Mouse (Mus musculus): Measurements from ENCODE around the gene Slc31a2. TPM values are rescaled to one million over a fixed set of nuclear protein-coding genes. Genes with fewer than 3 reads are reported as not detected.

The Slc31a2 gene
- total RNA-seq, 2 experiments from 2014 or later: 7.6 to 8.2 TPM

DNA sequence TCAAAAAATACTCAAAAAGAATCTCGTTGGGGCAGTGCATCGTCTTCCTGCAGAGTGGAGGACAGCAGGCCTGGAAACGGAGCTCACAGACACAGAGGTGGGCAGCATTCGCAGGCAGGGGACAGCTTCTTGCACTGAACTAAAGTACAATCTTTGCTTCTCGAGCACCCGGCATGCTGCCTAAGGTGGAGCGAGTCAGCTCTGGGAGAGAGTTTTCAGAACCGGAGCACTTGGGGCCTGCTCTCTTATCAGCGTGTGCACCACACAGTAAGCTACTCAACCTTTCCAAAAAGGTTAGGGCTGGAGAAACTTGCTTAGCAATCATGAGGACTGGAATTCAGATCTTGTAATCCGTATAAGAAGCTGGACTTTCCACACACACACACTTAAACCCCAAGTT lies 14.3 kb downstream of the Slc31a2 start:
- DNase-seq (ENCODE audit: low spot score in 2 of 2): no peak

DNA sequence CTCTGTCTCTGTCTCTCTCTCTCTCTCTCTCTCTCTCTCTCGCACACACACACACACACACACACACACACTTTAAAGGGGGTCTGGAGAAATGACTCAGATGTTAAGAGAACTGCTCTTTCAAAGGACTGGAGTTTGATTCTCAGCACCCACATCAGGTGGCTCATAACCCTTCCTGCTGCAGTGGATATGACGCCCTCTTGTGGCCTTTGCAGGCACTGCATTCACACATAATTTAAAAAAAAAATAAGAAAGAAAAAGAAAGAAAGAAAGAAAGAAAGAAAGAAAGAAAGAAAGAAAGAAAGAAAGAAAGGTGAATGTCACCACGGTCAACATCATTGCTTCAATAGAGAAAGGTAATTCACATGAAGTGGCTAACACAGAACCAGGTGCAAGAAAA lies 14.9 kb downstream of the Slc31a2 start:
- intact Hi-C loops (cut with DNase I): no loop called here
- DNase-seq (ENCODE audit: low spot score in 2 of 2): no peak

More for the DNA sequence above, 14.3 kb downstream of the Slc31a2 start:
- intact Hi-C loops (cut with DNase I): no loop called here

DNA sequence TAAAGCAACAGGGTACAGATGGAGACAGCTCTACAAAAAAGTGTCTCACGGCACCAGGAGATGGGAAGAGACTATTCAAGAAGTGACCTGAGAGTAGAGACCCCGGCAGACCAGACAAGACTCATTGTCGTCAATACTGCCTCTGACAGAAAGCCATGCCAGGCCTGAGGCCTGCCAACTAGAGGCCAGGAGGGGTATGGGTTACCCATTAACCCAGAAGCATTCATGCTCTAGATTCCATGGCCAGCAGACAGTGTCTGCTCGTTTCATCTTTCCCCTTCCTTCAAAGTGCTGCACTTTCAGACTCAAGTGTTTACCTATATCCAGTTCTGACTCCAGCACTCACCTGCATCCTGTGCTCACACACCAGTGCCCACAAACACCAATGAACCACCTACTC lies 15.7 kb downstream of the Slc31a2 start:
- DNase-seq (ENCODE audit: low spot score in 2 of 2): no peak
- intact Hi-C loops (cut with DNase I): no loop called here

DNA sequence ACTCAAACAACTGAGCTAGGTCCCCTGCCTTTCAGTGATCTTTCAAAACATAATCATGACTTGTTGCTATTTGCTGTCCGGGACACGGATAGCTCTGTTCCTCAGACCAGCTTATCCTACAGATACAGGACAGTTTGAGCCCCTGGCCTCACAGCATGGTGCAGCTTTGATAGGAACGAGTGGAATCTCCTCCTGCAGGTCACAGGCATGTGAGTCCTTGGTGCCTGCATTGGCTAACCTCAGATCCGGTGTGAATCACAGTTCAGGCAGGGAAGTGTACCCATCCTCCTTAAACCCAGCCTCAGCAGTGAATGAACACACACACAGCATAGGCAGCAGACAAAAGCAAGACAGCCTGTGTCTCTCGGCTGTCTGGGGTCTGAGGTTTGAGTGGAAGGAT lies 19.0 kb downstream of the Slc31a2 start:
- intact Hi-C loops (cut with DNase I): no loop called here
- DNase-seq (ENCODE audit: low spot score in 2 of 2): no peak

DNA sequence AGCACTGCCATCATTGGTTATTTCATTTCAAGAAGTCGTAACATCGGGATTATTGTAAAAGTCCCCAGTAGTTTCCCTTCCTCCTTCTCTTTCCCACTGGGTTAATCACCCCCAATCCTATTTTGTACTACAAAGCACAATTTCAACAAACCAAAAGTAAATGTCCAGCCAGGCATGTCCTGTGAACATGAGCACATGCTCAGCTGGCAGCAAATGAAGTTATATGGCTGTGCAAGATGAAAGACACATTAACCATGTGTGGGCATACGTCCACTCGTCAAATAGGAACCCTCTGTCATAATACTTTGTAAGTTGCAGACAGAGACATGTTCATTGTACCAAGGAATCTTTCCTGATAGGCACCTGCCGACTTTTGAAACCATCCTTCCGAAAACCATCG lies 20.6 kb downstream of the Slc31a2 start:
- intact Hi-C loops (cut with DNase I): no loop called here

DNA sequence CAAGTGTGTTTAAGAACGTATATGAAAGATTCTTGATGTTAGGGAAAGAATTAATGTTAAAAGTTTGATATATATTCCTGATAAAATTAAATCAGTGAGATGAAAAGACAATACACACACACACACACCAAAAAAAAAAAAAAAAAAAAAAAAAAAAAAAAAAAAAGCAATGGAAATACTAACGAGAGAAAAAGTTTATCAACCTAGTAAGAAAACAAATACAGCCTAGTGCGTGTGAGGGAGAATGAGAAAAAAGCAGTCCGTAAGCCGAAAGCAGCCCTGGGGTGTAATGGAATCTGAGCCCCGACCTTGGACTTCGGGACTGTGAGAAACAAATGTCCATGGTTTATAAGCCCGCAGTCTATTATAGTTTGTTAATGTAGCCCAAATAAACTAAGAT lies 23.2 kb downstream of the Slc31a2 start:
- intact Hi-C loops (cut with DNase I): no loop called here
- DNase-seq (ENCODE audit: low spot score in 2 of 2): no peak

More for the DNA sequence above, 20.6 kb downstream of the Slc31a2 start:
- no peak for DNase-seq (ENCODE audit: low spot score in 2 of 2)

DNA sequence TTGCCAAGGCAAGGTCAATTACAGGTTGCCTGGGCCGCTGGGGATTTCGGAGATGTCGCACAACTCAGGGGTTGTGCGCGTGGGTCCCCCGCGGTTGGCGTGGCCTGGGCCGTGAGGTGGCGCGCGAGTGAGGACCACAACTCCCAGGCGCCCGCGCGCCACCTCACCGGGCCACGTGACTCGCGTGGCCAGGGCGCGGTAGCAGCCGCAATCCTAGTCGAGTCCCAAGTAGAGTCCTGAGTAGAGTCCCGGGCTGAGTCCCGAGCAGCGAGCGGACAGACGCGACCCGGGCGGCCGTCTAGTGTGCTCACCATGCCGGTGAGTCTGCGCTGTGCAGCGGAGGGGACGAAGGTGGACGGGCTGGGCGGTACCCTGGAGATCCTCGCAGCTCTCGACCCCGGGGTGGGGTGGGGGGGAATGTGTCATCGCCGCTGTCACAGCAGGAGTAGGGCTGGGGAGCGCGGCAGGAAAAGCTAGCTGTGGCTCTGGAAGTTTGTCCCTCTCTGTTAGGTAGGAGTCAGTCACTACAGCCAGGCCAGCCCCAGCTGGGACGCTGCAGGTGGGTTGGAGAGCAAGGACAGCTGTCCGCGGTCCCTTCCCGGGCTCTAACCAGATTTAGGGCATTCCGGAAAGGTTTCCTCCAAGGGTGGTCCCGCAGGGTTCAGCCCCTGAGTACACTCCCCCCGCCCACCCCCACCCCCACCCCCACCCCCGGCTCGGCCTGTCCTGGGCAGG lies 24.1 kb downstream of the Slc31a2 start:
- peak; percentile 87 for DNase-seq (ENCODE audit: low spot score in 2 of 2)
- intact Hi-C loops (cut with DNase I): no loop called here

DNA sequence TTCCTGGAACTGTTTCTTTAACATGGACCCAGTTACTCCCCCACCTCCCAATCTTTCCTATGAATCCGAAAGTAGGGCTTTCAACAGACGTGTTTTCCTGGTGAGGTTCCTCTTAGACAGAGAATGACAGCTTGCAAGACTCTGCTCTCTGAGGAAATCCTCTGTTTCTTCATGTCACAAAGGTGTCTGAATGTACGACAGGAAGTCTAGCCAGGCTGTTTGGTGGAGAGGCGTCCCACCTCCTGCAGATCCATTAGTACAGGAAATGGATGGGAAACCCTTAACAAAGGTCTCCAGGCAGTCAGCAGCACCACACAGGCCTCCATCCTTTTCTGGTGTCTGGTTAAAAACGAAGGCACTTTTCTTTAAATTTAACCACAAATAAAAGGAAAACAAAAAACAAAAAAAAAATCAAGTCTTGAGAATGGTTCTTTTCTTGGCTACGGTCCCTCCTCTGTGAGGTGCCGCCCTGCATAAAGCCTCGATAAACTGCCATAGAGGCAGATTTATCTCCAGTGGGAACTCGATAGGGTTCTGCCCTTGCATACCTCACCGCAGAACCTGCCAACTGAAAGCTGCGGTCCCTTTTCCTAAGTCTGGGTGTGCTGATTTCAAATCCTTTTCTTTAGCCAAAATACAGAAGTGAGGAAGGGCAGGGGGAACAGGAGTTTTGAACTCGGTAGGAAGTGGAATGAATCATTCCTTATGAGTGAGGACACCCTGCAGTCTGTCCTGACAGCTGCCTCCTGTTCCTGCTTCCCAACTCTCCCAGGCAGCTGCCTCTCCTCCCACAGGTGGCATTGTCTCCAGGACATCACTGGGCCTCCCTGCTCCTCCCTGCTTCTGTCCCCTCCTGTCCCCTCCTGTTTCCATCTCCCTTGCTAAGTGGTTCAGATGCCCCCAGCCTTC lies 24.9 kb downstream of the Slc31a2 start:
- no peak for DNase-seq (ENCODE audit: low spot score in 2 of 2)
- intact Hi-C loops (cut with DNase I): no loop called here

DNA sequence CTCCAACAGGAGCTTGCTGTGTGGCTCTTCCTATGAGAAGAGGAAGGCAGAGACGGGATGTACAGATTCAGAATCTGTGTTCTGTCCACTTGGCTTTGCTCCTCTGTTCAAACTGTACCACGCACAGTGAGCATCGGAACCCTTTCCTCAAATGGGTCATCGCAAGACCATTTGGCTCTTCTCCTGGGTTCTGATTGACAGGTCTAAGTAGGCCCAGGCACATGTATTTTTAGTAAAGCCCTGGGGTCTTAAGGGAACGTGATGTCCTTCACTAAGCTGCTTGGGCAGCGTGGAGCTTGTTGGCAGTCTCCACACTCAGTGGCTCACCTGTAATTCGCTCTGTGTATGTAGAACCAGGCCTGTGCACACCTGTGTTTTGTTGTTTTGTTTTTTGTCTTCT lies 26.9 kb downstream of the Slc31a2 start:
- intact Hi-C loops (cut with DNase I): no loop called here
- no peak for DNase-seq (ENCODE audit: low spot score in 2 of 2)

DNA sequence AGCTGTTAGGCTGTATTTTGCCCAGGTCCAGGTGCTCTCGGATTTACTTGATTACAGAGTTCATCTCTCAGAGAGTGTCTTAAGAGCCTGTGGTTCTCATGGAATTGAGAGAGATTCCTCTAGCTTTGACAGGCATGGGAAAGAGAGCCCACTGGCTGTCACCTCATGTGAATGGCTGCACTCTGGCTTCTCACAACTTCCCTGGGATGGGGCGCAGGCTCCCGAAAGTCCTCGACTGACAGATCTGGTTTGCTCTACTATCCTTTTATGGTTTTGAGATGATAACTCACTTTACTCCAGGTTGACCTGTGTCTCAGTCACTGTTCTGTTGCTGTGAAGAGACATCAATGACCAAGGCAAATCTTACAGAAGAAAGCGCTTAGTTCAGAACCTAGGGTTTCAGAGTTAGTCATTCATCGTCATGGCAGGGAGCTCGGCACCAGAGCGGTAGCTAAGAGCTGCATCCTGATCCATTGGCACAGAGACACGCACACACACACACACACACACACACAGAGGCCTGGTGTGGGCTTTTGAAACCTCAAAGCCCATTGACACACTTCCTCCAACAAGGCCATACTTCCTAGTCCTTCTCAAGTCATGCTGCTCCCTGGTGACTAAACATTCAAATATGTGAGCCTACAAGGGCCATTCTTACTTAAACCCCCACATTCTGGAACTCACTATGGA lies 28.6 kb downstream of the Slc31a2 start:
- intact Hi-C loops (cut with DNase I): no loop called here
- DNase-seq (ENCODE audit: low spot score in 2 of 2): no peak

DNA sequence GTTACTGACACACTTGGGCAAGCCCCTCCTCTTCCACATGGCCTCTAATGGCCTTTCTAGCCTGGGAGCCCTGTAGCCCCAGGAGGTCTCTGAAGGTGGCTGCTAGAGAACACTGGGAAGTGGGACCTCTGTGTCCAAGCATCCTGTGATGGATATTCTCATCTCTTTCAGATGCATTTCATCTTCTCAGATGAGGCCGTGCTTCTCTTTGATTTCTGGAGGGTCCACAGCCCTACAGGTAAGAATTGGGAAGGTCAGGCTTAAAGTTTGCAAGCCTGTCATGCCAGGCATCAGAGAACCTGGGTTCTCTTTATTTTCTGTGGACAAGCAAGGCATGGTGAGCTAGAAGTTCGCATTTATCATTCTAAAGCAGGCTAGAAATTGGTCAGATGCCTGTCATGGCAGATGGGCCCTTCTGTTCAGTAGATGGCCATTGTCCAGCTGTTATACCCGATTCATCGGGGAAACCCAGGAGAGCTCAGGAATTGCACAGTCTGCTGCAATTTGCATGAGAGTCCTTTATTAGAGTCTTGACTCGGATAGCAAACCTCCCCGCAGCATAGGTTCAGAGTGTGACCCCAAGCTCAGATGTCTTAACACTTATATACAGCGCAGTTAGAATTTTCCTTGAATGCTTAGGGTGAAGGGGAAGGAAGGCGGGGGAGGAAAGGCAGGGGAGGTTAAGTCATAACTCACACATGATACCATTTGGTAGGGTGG lies 30.3 kb downstream of the Slc31a2 start:
- intact Hi-C loops (cut with DNase I): no loop called here
- DNase-seq (ENCODE audit: low spot score in 2 of 2): no peak

DNA sequence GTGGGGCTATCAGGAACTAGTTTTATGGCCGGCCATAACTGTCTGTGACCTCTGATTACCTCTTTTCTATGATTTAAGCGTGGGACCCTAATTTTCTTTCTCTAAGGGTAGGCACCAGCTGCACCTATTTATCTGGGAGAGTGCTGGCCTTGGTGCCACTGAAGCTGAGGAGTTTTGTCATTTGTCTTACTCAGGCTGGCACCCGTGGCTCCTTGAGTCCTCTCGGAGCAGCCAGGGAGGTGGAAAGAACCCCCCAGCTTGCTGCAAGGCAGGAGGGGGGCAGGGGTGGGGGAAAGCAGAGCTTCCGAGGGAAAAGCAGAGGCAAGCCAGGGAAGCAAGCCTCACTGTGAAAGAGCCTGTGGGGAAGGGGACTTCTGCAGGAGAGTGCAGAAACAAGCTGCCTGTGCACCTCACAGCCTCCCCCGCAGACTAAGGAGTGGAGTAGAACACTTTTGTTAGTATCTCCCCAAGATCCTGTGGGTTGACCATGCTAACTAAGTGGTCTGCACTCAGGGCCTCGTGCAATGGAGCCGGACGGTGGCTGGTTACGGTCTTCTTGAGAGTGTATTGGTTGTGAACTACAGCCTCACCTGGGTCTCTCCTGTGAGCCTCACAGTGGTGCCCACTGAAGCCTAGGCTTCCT lies 31.0 kb downstream of the Slc31a2 start:
- peak; percentile 40 to 73 for DNase-seq (ENCODE audit: low spot score in 2 of 2)
- intact Hi-C loops (cut with DNase I): no loop called here

DNA sequence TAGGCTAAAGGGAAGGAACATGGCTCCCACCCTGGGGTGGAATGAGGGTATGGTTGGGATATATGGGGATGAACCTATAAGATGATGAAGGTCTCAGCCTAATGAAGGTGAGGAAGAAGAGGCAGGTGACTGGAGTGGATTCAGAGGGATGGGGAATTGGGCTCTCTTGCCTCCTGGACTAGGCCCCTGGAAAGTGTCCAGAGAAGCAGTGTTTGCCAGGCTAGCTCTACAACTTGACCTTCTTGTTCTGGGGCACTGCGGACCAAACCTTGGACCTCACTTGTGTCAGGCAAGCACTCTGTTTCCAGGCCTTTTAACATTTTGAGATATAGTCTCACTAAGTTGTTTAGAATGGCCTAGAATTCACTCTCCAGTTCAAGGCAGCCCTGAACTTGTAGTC lies 32.4 kb downstream of the Slc31a2 start:
- DNase-seq (ENCODE audit: low spot score in 2 of 2): no peak
- intact Hi-C loops (cut with DNase I): no loop called here

DNA sequence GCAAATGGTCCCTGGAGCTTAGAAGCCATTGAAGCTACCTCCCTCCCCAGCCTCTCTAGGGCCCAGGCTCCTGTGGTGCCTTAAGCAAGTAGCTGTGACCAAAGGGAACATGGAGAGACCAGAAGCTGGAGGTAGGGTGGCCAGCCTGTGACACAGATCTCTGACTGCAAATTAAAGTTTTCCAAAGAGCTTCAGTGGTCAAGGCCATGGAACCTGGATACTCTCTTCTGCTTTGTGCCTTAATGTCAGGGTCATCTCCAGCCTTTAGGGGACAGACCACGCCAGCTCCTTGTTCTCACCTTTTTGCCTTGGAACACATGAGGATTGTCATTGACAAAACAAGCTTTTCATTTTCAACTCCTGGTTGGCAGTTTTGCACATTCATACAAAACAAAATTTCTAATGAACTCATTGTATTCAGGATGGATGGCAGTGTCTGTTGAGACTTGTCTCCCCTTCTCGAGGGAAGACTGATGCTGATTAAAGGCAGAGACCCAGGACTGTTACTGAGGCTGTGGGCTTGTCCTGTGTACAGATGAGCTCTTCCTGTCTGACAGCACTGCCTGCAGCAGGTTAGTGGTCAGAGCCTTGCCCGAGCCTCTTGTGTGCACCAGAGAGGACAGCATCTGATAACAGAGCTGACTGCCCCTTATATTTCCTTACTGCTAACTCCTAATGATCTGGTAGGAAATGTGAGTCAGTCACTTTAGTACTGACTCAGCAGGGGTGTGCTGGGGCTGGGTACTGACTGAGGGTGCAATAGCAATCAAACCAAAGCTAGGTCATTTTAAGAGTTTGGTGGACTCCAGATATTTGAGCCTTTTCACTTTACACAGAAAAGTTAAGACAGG lies 35.1 kb downstream of the Slc31a2 start:
- DNase-seq (ENCODE audit: low spot score in 2 of 2): no peak
- intact Hi-C loops (cut with DNase I): no loop called here

DNA sequence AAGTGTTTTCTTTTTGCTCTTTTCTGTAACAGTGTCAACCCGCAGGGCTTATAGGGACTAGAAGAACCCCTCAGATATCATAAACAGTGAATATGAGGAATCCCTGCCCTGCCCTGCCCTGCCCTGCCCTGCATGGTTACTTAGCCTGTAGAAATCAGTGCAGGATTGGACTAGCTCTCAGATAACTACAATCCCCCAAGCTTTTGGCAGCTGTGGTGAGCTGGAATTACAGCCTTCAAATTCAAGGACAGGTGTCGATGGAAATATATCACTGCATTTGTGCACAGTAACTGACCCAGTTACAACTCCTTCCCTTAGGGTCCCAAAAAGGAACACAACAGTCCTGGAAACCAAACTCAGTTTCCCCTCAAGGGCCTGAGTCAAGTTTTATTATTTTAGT lies 37.6 kb downstream of the Slc31a2 start:
- intact Hi-C loops (cut with DNase I): no loop called here
- DNase-seq (ENCODE audit: low spot score in 2 of 2): no peak

DNA sequence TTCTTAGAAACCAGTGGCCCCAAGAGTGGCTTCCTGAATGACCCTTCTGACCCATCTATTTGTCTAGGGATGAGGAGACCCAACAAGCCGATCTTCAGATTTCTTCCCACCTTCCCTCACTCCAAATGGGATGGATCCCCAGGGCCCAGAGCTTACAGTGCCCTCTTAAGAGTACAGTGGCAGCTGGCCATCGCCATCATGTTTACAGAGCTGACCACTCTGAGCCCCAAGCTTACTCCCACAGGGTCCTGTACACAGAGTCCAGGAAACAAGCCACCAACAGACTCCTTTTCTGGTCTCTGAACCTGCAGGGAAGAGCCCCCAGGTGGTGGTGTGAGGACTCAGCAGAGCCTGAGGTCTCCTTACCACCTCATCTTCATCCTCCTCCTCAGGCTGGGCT lies 40.4 kb downstream of the Slc31a2 start:
- DNase-seq (ENCODE audit: low spot score in 2 of 2): no peak
- intact Hi-C loops (cut with DNase I): no loop called here

DNA sequence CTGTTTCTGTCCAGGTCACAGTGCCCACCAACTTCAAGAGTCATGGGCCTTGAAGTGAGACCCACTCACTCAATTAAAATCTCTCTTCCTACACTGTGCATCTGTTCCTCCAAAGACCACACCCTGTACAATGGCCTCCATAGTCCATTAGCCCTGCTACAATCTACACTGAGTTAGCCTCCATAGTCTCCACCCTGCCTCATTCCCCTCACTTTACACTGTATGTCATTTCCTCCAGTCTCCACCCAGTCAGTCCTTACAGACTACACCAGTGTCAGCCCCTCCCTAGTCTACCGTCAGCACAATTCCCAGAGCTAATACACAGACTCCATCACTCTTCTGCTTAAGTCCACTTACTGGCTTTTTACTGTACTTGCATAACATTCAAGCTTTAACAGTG lies 40.9 kb downstream of the Slc31a2 start:
- intact Hi-C loops (cut with DNase I): no loop called here
- no peak for DNase-seq (ENCODE audit: low spot score in 2 of 2)

DNA sequence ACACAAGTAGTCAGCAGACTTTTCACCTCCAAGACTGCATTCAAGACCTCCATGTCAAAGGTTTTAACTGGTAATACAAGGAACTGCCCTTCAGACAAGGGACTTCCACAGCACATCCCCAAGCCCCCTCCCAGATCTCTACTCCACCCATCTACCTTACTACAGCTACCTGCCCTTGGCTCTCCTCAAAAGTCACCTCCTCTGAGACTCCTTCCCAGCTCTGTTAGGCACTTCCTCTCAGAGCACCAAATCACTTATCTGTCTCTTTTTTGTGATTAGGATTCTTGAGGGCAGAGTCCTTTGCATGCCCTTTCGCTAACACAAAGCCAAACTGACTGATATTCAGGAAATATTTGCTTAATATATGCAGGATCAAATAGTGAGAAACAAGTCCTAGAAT lies 43.9 kb downstream of the Slc31a2 start:
- no peak for DNase-seq (ENCODE audit: low spot score in 2 of 2)
- intact Hi-C loops (cut with DNase I): no loop called here

DNA sequence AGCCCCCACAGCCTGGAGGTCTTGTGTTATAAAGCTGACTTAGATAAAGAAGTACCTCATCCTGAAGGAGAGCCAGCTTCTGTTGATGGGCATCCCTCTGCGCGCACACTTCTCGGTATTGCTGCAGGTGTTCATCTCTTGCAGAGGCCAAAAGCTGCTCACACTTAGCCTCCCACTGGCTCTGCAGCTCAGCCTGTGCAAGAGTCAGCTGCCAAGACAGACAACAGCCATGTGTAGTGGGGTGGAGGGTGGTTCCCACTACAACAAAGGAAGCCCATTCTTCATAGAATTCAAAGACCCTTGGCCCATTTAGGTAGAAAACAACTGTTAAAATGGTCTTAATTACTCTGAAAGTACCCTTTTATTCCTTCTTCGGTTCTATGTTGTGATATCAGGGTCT lies 44.5 kb downstream of the Slc31a2 start:
- DNase-seq (ENCODE audit: low spot score in 2 of 2): no peak
- intact Hi-C loops (cut with DNase I): no loop called here
